Mouse (Mus musculus) urinary bladder, postnatal 25 days (tissue): ENCODE results near the gene Mrps18c.
A peak's percentile ranks its signal among the peaks of the same experiment; 100 is the strongest.

Experiments used
- DNase-seq: peaks from one replicate; pipeline ENCODE4 v3.0.0; 2022; ENCODE audit warnings: low spot score

Gene Mrps18c

DNA sequence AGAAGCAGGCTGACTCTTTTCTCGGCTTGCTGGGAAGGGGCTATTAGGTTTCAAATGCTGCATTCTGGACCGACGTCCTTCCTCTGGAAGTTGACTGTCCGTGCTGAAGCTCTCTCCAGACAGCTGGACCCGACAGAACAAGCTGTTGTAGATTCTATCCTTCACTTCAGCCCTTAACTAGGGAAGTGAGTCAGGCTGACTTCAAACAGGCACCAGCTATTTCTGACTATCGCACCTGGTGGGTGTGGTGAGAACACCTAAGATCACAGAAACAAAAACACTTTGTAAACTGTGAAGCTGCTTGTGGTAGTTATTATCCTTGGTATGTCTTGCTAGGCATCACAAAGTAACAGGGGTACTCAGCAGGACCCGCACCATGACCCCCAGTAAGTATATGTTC lies 28.1 kb downstream of the Mrps18c start:
- DNase-seq = no peak

GRCm38 (mm10) chr5:100828701-100829100 lies 30.3 kb downstream of the Mrps18c start:
- DNase-seq = no peak

DNA sequence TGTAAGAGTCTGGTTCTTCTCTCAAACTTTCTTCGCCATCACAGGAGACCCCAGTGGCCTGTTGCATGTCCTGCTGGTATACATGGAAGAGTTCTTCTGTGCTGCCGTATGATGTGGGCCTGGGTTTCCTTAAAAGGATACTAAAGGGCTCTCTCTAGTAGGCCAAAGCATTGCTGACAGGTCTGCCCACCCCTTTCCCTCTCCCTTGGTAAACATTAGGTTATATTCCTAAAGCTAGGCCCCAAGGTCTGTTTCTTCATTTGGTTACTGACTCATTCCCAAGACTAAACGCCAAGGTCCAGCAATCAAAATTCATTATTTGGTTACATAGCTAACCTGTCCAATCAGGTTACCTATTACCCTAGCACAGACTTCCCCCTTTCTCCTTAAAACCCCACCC lies 34.3 kb downstream of the Mrps18c start:
- no peak for DNase-seq

DNA sequence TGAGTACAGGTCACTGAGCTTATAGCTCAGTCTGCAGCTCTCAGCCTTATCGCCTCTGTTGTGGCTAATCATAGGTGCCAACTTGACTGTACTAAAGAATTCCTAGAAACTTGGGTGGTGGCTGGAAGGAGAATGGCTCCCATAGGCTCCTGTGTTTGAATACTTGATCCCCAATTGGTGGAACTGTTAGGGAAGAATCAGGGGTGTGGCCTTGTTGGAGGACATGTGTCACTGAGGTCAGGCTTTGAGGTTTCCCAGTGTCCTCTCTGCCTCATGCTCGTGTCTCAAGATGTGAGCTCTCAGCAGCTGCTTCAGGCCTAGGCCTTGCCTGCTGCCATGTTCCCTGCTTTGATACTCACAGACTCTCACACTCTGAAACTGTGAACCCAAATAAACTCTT lies 35.4 kb downstream of the Mrps18c start:
- DNase-seq = no peak

- no peak for DNase-seq
Observed at GRCm38 (mm10) chr5:100835862-100836538, 37.6 kb downstream of the Mrps18c start.

DNA sequence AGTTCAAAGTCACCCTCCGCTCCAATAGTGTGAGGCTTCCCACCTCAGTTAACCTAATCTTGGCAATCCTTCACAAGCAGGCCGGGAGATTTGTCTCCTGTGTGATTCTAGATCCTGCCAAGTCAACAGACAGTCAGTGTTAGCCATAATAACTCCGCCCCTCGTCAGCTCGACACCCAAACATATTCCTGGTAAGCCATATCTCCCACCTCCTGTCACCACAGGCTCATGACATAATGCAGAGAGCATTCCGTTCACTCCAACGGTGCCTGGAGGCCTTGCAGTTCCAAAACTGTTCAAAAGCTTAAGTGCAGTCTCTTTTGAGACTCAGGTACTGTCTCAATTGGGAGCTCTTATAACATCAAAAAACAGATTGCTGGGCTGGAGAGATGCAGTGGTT lies 39.5 kb downstream of the Mrps18c start:
- no peak for DNase-seq

DNA sequence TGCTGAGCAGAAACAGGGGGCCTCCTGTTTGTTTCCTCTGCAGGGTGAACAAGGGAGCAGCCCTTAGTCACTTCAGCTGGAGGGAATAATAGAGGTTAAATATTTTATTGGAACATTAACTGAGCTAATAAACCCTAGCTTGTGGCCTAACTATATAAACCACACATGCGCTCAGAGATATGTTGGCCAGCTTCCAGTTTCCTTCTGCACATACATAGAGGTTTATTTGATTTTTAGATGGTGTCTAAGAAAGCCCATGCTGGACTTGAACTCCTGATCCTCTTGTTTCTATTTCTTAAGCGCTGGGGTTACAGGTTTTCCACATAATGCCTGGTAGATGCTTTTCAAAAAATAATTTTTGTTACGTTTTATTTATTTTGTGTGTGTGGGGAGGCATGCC lies 46.1 kb downstream of the Mrps18c start:
- no peak for DNase-seq

DNA sequence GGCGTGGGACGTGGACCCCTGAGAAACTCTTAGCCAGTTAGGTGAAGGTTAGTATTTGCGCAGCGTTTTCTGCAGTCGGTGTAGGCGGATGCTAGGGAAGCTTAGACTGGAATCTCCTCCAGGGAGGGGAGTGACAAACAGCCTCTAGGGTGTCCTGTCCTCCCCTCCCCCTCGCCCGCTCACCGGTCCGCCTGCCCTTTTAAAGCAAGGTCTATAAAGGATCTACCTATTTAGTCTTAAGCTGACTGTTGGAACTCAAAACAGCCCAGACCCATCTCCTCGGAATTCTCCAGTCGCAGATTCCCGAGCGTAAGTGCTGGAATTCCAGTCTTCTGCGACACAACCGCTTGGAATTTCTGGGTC lies 47.0 kb downstream of the Mrps18c start, which contains the start of gene Gpat3:
Gpat3 (plus strand) TSS at position 229 of the 363 bp plus-strand sequence.
- DNase-seq = peak; percentile 36

DNA sequence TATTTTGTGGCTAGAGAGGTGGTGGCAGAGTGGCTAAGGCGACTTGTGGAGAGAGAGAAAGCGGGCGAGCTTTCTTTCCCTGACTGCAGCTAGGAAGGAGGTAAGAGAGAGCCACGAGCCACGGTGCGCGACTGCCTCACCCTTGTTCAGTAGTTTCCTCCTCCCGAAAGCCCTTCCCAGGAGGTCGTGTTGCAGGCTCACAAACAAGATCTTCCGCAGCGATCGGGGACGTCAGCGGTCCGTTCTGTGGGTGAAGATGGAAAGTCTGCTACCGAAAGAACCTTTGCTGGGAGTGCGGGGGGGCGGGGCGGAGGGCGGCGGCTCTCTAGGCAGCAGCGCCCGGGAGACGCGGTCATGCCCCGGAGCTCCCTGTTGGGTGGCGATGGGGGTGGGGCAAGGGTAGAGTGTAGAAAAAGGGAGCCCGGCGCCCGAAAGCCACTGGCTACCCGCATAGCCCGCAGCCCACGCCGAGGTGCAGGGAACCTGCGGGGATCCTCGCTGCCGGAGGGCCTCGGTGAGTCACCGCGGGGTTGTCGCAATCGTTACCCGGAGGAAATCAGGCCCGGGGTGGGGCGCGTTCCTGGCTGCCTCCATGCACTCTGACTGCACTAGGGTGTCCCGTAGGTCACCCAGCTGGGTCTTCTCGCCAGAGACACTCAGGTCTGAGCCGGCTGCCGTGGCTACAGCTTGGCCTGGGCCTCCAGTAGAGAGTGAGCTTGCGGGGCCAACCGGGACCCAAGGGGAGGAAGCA lies 47.6 kb downstream of the Mrps18c start:
- DNase-seq = peak; percentile 78

- DNase-seq = no peak
Observed at GRCm38 (mm10) chr5:100846599-100846920, 48.1 kb downstream of the Mrps18c start.

DNA sequence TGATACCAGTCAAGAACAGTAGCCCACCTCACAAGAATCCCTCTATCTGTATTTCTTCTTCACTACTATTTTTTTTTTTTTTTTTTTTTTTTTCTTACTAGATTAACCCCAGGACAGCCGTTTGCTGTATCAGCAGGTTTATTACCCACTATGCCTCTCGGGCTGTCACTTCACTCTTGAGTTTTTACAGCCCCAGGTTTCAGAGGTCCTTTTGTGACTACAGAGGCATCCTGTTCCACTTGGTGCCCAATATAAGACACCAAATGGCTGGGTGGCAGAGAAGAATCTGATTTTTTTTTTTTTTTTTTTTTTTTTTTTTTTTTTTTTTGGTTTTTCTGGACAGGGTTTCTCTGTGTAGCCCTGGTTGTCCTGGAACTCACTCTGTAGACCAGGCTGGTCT lies 48.7 kb downstream of the Mrps18c start:
- DNase-seq = no peak

DNA sequence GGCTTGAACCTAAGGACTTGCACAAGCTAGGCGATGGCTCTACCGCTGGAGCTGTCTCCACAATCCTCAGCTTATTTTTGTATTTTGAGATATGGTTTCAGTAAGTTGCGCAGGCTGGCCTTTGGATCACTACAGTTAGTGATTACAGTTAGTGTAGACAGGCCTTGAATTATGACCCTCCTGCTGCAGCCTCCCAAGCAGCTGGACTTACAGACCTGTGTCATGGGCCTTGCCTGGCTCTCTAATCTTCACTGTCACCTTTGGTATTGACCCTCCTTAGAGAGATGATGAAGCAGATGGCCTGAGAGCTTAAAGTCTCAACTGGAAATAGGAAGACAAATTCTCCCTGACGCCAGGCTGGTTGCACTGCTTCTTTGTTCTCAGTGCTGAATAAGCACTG lies 55.5 kb downstream of the Mrps18c start:
- no peak for DNase-seq
